Mouse (Mus musculus) CH12.LX (cell line): ENCODE data around the gene Baiap2l1.

Experiments
- CHD1 ChIP-seq: IDR thresholded peaks from 2 replicates; pipeline ENCODE4 v1.6.1; 2012; ENCODE audit warnings: low read depth, low read length, improper control_type of control experiment, inconsistent platforms
- CTCF ChIP-seq, 2 experiments: IDR thresholded peaks in 1 of 2; conservative IDR thresholded peaks in 1 of 2; 2 replicates each; pipeline ENCODE4 v1.5.1; 2011 to 2012; ENCODE audit warnings: low read depth in 2 of 2, low read length in 2 of 2, improper control_type of control experiment in 1 of 2, inconsistent platforms in 1 of 2, mild to moderate bottlenecking in 1 of 2, moderate library complexity in 1 of 2
- EP300 ChIP-seq: IDR thresholded peaks from 2 replicates; pipeline ENCODE4 v1.6.1; 2011; ENCODE audit warnings: low read length, improper control_type of control experiment
- HCFC1 ChIP-seq: IDR thresholded peaks from 2 replicates; pipeline ENCODE4 v1.6.1; 2012; ENCODE audit warnings: low read depth, mild to moderate bottlenecking, inconsistent platforms, low read length, improper control_type of control experiment
- JUND ChIP-seq: conservative IDR thresholded peaks from 2 replicates; pipeline ENCODE4 v1.6.1; 2011; ENCODE audit warnings: low read depth, low read length, improper control_type of control experiment
- KAT2A ChIP-seq: IDR thresholded peaks from 2 replicates; pipeline ENCODE4 v1.6.1; 2012; ENCODE audit warnings: low read length, improper control_type of control experiment, inconsistent platforms; ENCODE audit not compliant: insufficient replicate concordance
- NELFE ChIP-seq: IDR thresholded peaks from 2 replicates; pipeline ENCODE4 v1.6.1; 2011; ENCODE audit warnings: low read depth, low read length, improper control_type of control experiment
- POLR2A ChIP-seq: IDR thresholded peaks from 2 replicates; pipeline ENCODE4 v1.6.1; 2011; ENCODE audit warnings: low read depth, mild to moderate bottlenecking, improper control_type of control experiment, low read length
- USF1 ChIP-seq: IDR thresholded peaks from 2 replicates; pipeline ENCODE4 v1.6.1; 2014; ENCODE audit warnings: low read depth, mild to moderate bottlenecking, inconsistent platforms, low read length, improper control_type of control experiment

DNA sequence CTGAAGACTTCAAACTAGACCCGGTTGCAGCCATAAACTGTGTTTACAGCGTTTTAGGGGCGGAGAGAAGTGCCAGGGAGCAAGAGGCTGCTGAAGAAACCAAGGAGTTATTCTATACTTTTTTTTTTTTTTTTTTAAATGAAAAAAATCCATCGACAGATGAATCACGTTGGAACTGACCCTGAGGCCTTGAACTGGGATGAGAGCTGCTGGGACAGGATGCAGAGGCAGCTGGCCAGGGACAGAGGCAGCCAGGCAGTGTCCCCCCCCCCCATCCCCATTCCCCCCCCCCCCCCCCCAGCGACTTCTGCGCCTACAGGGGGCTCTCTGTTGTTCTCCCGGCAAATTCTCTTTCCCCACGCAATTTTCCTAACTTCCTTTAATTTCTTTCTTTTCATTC is 39.7 kb upstream of the Baiap2l1 start:
- TF ChIP-seq CHD1 = no peak
- TF ChIP-seq CTCF (conservative IDR thresholded peaks at IDR 0.05 in 1 of 2, IDR thresholded peaks at IDR 0.05 in 1 of 2; ENCODE audit: low read depth in 2 of 2, low read length in 2 of 2) = no peak
- no peak for TF ChIP-seq EP300
- no peak for TF ChIP-seq NELFE
- TF ChIP-seq HCFC1 = no peak
- TF ChIP-seq JUND = no peak
- TF ChIP-seq KAT2A = no peak
- no peak for TF ChIP-seq USF1
- TF ChIP-seq POLR2A = no peak
